Mouse (Mus musculus) MEL (cell line): ENCODE results near the gene Cpeb3.

Experiments
- CTCF ChIP-seq, 3 experiments: IDR thresholded peaks in 2 of 3; conservative IDR thresholded peaks in 1 of 3; 2 replicates each; pipeline ENCODE4 v1.5.1; 2011 to 2012; ENCODE audit warnings: low read length in 3 of 3, low read depth in 2 of 3, mild to moderate bottlenecking in 2 of 3, improper control_type of control experiment in 1 of 3, inconsistent platforms in 1 of 3, mixed read lengths in 1 of 3, moderate library complexity in 1 of 3; ENCODE audit not compliant: control insufficient read depth in 1 of 3, insufficient read depth in 1 of 3, poor library complexity in 1 of 3, severe bottlenecking in 1 of 3
- EP300 ChIP-seq, 2 experiments: IDR thresholded peaks; 2 replicates each; pipeline ENCODE4 v1.6.1; 2011; ENCODE audit warnings: improper control_type of control experiment in 2 of 2, low read length in 2 of 2, low read depth in 1 of 2, mild to moderate bottlenecking in 1 of 2
- MAFK ChIP-seq: IDR thresholded peaks from 2 replicates; pipeline ENCODE4 v1.6.1; 2011; ENCODE audit warnings: low read depth, mild to moderate bottlenecking, low read length, improper control_type of control experiment, borderline replicate concordance
- MAX ChIP-seq: IDR thresholded peaks from 2 replicates; pipeline ENCODE4 v1.6.1; 2011; ENCODE audit warnings: low read length, improper control_type of control experiment
- POLR2A ChIP-seq, 2 experiments: IDR thresholded peaks; 2 replicates each; pipeline ENCODE4 v1.6.1; 2011 to 2012; ENCODE audit warnings: low read length in 2 of 2, mild to moderate bottlenecking in 2 of 2, control low read depth in 1 of 2, improper control_type of control experiment in 1 of 2, low read depth in 1 of 2, moderate library complexity in 1 of 2; ENCODE audit not compliant: control insufficient read depth in 1 of 2, insufficient read depth in 1 of 2, poor library complexity in 1 of 2
- POLR2AphosphoS2 ChIP-seq: IDR thresholded peaks from 2 replicates; pipeline ENCODE4 v1.6.1; 2011; ENCODE audit warnings: low read length, improper control_type of control experiment
- TAL1 ChIP-seq: IDR thresholded peaks from 2 replicates; pipeline ENCODE4 v1.6.1; 2012; ENCODE audit warnings: mild to moderate bottlenecking, inconsistent platforms, low read length, moderate library complexity, mixed read lengths
- TCF12 ChIP-seq: IDR thresholded peaks from 2 replicates; pipeline ENCODE4 v1.6.1; 2014; ENCODE audit warnings: low read depth, mild to moderate bottlenecking, inconsistent platforms, low read length, improper control_type of control experiment, moderate library complexity
- ZC3H11A ChIP-seq: IDR thresholded peaks from 2 replicates; pipeline ENCODE4 v1.6.1; 2012; ENCODE audit warnings: low read depth, mild to moderate bottlenecking, inconsistent platforms, low read length, improper control_type of control experiment
- ZNF384 ChIP-seq: IDR thresholded peaks from 2 replicates; pipeline ENCODE4 v1.6.1; 2012; ENCODE audit warnings: low read depth, mild to moderate bottlenecking, inconsistent platforms, low read length, improper control_type of control experiment

- no peak for TF ChIP-seq CTCF (IDR thresholded peaks at IDR 0.05 in 2 of 3, conservative IDR thresholded peaks at IDR 0.05 in 1 of 3; ENCODE audit: control insufficient read depth in 1 of 3, insufficient read depth in 1 of 3, low read depth in 2 of 3, low read length in 3 of 3, poor library complexity in 1 of 3, severe bottlenecking in 1 of 3)
- no peak for TF ChIP-seq ZC3H11A
- no peak for TF ChIP-seq POLR2AphosphoS2
- TF ChIP-seq POLR2A (IDR thresholded peaks at IDR 0.05; ENCODE audit: control insufficient read depth in 1 of 2, insufficient read depth in 1 of 2, low read depth in 1 of 2, low read length in 2 of 2, poor library complexity in 1 of 2), result no peak
- no peak for TF ChIP-seq MAFK
- TF ChIP-seq MAX, result no peak
- no peak for TF ChIP-seq ZNF384
- no peak for TF ChIP-seq EP300 (IDR thresholded peaks at IDR 0.05; ENCODE audit: low read depth in 1 of 2, low read length in 2 of 2)
- no peak for TF ChIP-seq TAL1
- TF ChIP-seq TCF12, result no peak
These were observed 118.0 kb downstream of the Cpeb3 start for GRCm38 (mm10) chr19:37090146-37091061.
